Mouse (Mus musculus) c-Kit-positive CD71-positive TER-119-negative erythroid progenitor cells, embryonic 14.5 days (primary cell): Measurements from ENCODE around the gene Lrrc74a.

Experiments used
- DNase-seq: peaks from one replicate; pipeline ENCODE4 v3.0.0-alpha.2; 2013; ENCODE audit warnings: low read depth

Gene Lrrc74a

GRCm38 (mm10) chr12:86734319-86734810, at the start of gene Lrrc74a:
TSS of gene Lrrc74a (plus strand) at chr12:86734369.
- DNase-seq = no peak

- DNase-seq = no peak
Observed at GRCm38 (mm10) chr12:86685275-86685674, 48.9 kb upstream of the Lrrc74a start.

- peak; percentile 16 for DNase-seq
Observed at GRCm38 (mm10) chr12:86686551-86687330, 47.4 kb upstream of the Lrrc74a start.

GRCm38 (mm10) chr12:86687445-86687955, 46.7 kb upstream of the Lrrc74a start:
- no peak for DNase-seq

- DNase-seq = no peak
Observed at GRCm38 (mm10) chr12:86687971-86688573, 46.1 kb upstream of the Lrrc74a start.

GRCm38 (mm10) chr12:86688917-86689316, 45.3 kb upstream of the Lrrc74a start:
- DNase-seq = no peak

- no peak for DNase-seq
Observed at GRCm38 (mm10) chr12:86690700-86691485, 43.3 kb upstream of the Lrrc74a start.

- DNase-seq = no peak
Observed at GRCm38 (mm10) chr12:86692471-86693356, 41.5 kb upstream of the Lrrc74a start.

- no peak for DNase-seq
Observed at GRCm38 (mm10) chr12:86693389-86693788, 40.8 kb upstream of the Lrrc74a start.

GRCm38 (mm10) chr12:86694441-86694840, 39.7 kb upstream of the Lrrc74a start:
- no peak for DNase-seq

- DNase-seq = no peak
Observed at GRCm38 (mm10) chr12:86697996-86698395, 36.2 kb upstream of the Lrrc74a start.

- DNase-seq = no peak
Observed at GRCm38 (mm10) chr12:86698537-86698936, 35.6 kb upstream of the Lrrc74a start.

- DNase-seq = no peak
Observed at GRCm38 (mm10) chr12:86699965-86700926, 33.9 kb upstream of the Lrrc74a start.

- DNase-seq = no peak
Observed at GRCm38 (mm10) chr12:86700927-86701310, 33.2 kb upstream of the Lrrc74a start.

- no peak for DNase-seq
Observed at GRCm38 (mm10) chr12:86701491-86701890, 32.7 kb upstream of the Lrrc74a start.

GRCm38 (mm10) chr12:86702690-86703089, 31.5 kb upstream of the Lrrc74a start:
- DNase-seq = no peak

GRCm38 (mm10) chr12:86705843-86706242, 28.3 kb upstream of the Lrrc74a start:
- no peak for DNase-seq

- no peak for DNase-seq
Observed at GRCm38 (mm10) chr12:86714026-86714425, 20.1 kb upstream of the Lrrc74a start.

GRCm38 (mm10) chr12:86715401-86715800, 18.8 kb upstream of the Lrrc74a start:
- DNase-seq = peak; percentile 33

- no peak for DNase-seq
Observed at GRCm38 (mm10) chr12:86716962-86717361, 17.2 kb upstream of the Lrrc74a start.
